Mouse (Mus musculus): ENCODE measurements around the gene Krtap26-1. TPM values are rescaled to one million over a fixed set of nuclear protein-coding genes. Genes with fewer than 3 reads are reported as not detected.

Gene Krtap26-1
- not detected for total RNA-seq (2021)
- long read RNA-seq, experiment 1, result 0 reads
- long read RNA-seq, experiment 2, result 0 reads

DNA sequence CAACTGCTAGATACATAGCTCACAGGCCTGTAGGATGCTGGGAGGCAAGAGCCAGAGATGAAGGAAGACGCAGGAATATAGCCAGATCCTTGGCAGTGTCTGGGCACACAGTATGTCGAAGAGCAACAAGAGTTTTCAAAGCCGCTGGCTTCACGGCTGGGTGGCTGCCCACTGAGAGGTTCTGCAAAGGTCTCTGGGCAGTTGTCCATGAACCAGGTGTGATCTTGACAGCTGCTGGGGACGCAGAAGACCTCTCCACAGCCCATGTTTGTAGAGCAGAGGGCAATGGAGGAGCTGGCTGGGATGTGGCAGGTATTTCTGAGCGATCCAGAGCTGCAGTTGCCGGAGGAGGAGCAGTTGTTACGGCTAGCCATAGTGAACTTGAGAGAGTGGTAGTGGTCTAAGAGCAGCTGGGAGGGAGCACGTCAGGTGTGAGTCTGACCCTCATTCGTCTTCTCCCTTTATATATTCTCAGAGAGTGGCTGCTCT lies at the start of gene Krtap26-1:
TSS of gene Krtap26-1 (minus strand) at position 439 of the 489 bp plus-strand sequence.
- DNase-seq (ENCODE audit: extremely low spot score in 1 of 2, low spot score in 2 of 2), result no peak
- TF ChIP-seq CTCF (IDR thresholded peaks at IDR 0.05), result no peak
- no peak within 1 kb of the TSS for H3K27ac ChIP-seq
- intact Hi-C loops (cut with DNase I), result no loop called here
- H3K4me3 ChIP-seq, result no peak within 1 kb of the TSS

DNA sequence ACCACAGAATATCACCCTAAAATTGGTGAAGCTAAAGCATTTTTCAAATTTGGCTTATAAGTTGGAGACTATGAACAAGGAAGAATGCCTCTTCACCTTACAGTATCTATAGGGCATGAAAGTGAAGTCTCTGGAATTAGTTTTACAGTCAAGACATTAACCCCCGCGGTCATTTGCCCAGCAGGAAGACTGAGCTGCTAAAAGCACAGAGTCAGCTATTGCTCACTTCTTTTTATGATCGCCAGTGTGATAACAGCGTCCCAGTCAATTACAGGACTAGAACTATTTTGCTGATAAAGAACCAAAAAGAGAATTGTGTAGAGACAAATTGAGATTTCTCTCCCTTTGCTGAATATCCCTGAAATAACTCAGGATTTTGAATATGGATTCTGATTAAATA lies 48.7 kb upstream of the Krtap26-1 start:
- intact Hi-C loops (cut with DNase I), result no loop called here
- no peak for TF ChIP-seq CTCF (IDR thresholded peaks at IDR 0.05)
- no peak overlapping the region for H3K4me3 ChIP-seq
- H3K27ac ChIP-seq, result no peak overlapping the region
- no peak for DNase-seq (ENCODE audit: extremely low spot score in 1 of 2, low spot score in 2 of 2)

DNA sequence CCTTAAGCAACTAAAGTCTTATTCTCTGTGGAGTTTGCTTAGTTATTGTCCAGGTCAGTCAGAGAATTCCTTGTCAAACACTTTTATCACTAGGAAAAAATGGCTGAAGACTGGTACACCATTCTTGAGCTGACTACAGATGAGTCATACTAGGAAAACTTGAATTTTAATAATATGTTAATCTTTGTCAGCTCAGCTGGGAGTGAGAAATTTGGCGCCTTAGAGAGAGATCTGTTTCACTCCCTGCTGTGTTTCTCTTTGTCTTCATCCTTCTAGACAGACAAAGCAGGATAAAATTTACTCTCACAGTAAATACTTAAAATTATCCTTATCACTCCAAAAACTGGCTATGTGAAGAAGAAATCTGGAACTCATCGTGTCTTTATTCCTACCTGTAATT lies 33.7 kb upstream of the Krtap26-1 start:
- H3K27ac ChIP-seq, result no peak overlapping the region
- no peak overlapping the region for H3K4me3 ChIP-seq
- no peak for TF ChIP-seq CTCF (IDR thresholded peaks at IDR 0.05)
- intact Hi-C loops (cut with DNase I), result no loop called here
- DNase-seq (ENCODE audit: extremely low spot score in 1 of 2, low spot score in 2 of 2), result no peak

DNA sequence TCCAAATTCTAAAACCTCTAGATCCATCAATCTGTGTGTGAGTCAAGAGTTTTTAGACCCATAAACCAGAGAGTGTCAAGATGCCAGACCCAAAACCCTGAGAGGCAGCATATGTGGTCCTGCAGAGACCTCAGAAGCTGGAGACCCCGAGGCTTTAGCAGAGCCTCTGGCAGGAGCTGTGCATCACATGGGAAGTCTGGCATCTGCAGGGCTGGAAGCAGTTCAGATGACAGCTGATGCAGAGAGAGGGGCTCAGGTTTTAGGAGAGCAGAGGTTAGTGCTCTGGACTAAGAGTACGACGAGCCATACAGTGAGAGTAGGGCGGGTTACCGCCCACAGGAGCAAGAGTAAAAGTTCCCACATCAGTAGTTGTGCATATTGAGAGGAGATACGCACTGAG lies 31.5 kb upstream of the Krtap26-1 start:
- TF ChIP-seq CTCF (IDR thresholded peaks at IDR 0.05), result no peak
- H3K4me3 ChIP-seq, result no peak overlapping the region
- intact Hi-C loops (cut with DNase I), result no loop called here

DNA sequence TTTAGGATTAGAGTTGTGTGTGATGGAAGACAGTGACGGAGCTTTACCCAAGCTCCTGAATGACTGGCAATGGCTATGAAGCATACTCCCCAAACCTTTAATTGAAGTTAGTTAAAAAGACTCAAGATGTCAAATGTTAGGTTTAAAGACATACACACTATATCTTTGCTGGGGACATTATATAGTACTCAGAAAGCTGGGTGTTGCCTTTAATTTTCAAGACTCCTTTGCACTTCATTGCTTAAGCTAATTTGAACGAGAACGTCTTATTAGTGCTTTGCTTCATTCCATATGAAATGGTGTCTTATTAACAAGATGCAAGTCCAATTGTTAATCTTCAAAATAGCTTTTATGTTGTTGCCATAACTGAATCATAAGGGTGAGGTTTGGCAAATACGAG lies 24.0 kb upstream of the Krtap26-1 start, which contains the start of gene Krtap27-1:
TSS of gene Krtap27-1 (minus strand) at position 101 of the 400 bp plus-strand sequence.
- intact Hi-C loops (cut with DNase I), result no loop called here
- no peak for DNase-seq (ENCODE audit: extremely low spot score in 1 of 2, low spot score in 2 of 2)
- Histone ChIP-seq H3K27ac (no peak within 1 kb of the TSS), H3K4me3 (no peak within 1 kb of the TSS)
- no peak for TF ChIP-seq CTCF (IDR thresholded peaks at IDR 0.05)

More for the DNA sequence above, 31.5 kb upstream of the Krtap26-1 start:
- no peak for DNase-seq (ENCODE audit: extremely low spot score in 1 of 2, low spot score in 2 of 2)
- H3K27ac ChIP-seq, result no peak overlapping the region

DNA sequence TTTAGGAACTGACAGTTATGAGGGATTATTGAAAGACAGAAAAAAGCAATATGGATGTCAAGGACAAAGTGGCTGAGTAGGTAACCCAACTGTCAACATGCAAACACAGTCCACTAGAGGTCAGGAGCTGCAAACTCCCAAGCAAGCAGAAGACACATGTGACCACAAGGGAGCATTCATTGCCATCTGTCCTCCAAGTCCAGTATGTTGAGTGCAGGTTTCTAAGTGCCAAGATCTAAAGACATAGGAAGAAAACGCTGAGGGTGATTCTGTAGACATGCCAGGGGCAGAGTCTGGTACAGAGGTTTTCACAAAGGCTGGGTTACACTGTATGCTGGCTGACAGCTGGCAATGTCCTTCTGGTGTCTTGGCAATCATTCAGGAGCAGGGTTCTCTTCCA lies 9.8 kb upstream of the Krtap26-1 start:
- intact Hi-C loops (cut with DNase I), result no loop called here
- DNase-seq (ENCODE audit: extremely low spot score in 1 of 2, low spot score in 2 of 2), result no peak
- TF ChIP-seq CTCF (IDR thresholded peaks at IDR 0.05), result no peak; the same call in 1 of the 2 replicates
- H3K4me3 ChIP-seq, result no peak overlapping the region
- H3K27ac ChIP-seq, result no peak overlapping the region

DNA sequence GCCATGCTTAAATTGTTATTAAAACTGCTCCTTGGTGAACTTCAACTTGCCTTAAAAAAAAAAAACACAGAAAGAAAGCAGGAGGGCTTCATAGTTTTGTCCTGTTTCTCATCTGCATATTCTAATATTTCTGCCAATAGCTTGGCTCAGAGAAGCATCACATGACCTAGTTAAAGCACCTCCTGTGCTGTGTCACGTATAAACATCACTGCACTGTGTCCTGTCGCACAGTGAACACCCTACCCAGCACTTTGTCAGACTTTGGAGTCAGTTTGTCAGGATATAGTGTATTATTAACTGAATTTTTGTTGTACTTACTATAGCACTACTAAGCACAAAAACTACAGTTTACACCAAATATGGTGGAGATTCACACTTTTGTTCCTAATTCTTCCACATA lies 4.4 kb upstream of the Krtap26-1 start:
- DNase-seq (ENCODE audit: extremely low spot score in 1 of 2, low spot score in 2 of 2), result no peak
- TF ChIP-seq CTCF (IDR thresholded peaks at IDR 0.05), result no peak
- intact Hi-C loops (cut with DNase I), result no loop called here
- no peak overlapping the region for H3K27ac ChIP-seq
- H3K4me3 ChIP-seq, result no peak overlapping the region

DNA sequence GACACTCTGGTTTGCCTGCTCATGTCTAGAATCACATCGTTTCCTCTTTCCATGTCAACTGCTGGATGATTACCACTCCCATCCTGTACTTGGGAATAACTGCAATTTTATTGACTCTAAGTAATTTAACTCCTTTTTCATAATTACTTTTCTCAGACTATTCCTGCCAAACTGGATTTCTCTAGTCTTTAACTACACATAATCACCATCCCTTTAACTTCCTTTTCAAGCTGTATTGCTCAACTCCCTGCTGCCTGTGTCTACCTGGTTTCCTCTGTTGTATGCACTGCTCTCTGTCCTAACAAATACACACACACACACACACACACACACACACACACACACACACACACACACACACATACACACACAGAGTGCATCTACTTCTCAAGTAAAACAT lies 3.5 kb upstream of the Krtap26-1 start:
- H3K27ac ChIP-seq, result no peak overlapping the region
- intact Hi-C loops (cut with DNase I), result no loop called here
- DNase-seq (ENCODE audit: extremely low spot score in 1 of 2, low spot score in 2 of 2), result no peak
- TF ChIP-seq CTCF (IDR thresholded peaks at IDR 0.05), result no peak
- no peak overlapping the region for H3K4me3 ChIP-seq

DNA sequence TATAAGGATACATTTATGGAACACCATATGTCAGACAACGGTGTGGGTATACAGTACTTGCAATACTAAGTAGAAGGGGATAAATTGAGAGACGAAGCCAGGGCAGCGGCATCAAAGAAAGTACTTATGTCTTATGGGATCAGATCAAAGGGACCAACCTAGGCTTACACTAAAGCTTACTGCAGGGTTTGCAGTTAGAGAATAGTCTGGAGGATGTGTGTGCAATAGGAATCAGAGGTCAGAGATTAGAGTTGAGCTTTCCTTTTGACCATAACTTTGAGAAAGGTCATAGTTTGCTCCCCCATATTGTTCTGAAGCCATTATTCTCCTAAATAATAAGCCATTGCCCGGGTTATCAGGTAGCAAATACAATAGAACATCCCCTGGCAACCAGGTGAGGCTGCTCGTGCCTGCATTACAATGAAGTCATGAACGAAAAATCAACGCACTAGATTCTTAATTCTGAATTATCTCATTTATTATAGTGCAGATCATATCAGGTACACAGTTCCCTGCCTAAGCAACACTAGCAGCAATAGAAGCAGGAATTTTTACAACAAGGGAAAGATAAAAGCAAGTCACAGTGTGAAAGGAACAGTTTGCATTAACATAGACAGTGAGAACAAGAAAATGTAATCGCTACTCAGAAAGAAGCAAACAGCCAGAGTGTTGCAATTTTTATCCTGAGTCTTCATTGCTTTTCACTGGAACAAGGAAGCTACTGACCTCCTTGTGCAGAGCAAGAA lies 1.1 kb downstream of the Krtap26-1 start:
- Histone ChIP-seq H3K4me3 (no peak overlapping the region), H3K27ac (no peak overlapping the region)
- no peak for TF ChIP-seq CTCF (IDR thresholded peaks at IDR 0.05)
- no peak for DNase-seq (ENCODE audit: extremely low spot score in 1 of 2, low spot score in 2 of 2)
- intact Hi-C loops (cut with DNase I), result no loop called here

DNA sequence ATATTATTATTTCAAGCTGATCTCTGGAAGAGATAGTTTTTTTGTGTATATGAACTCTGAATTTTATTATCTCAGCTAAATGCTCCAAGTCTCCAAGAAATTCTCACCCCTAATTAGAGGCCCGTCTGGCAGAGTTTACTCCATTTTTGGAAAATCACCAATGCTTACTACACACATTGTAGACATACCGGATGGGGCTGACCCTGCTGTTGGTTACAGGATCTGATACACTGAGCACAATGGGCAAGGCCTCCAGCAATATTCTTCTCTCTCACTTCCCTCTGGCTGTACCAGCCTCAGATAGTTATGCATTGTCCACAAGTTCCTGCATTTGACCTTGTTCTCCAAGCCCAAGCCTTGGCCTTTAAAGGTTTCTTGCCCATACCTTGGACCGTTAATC lies 7.5 kb downstream of the Krtap26-1 start:
- intact Hi-C loops (cut with DNase I), result no loop called here
- no peak overlapping the region for H3K27ac ChIP-seq
- DNase-seq (ENCODE audit: extremely low spot score in 1 of 2, low spot score in 2 of 2), result no peak
- H3K4me3 ChIP-seq, result no peak overlapping the region
- TF ChIP-seq CTCF (IDR thresholded peaks at IDR 0.05), result no peak

DNA sequence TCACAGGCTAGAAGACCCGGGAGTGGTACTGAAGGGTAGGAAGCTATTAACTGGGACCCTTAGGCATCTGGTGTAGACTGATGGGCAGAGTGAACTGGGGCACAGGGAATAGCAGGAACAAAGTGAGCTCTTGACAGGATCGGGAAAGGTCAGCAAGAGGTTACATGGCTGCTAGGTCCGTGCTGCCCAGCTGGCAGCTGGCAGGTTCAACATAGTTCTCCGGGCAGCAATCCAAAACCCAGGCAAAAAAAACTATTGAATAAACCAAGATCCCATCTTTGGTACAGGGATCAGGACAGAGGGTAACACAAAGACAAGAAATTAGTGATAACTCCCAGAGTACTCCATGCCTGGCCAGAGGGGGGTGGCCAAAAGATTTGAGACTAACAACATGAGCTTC lies 12.5 kb downstream of the Krtap26-1 start:
- no peak for TF ChIP-seq CTCF (IDR thresholded peaks at IDR 0.05)
- DNase-seq (ENCODE audit: extremely low spot score in 1 of 2, low spot score in 2 of 2), result no peak
- no peak overlapping the region for H3K4me3 ChIP-seq
- no peak overlapping the region for H3K27ac ChIP-seq
- intact Hi-C loops (cut with DNase I), result no loop called here

DNA sequence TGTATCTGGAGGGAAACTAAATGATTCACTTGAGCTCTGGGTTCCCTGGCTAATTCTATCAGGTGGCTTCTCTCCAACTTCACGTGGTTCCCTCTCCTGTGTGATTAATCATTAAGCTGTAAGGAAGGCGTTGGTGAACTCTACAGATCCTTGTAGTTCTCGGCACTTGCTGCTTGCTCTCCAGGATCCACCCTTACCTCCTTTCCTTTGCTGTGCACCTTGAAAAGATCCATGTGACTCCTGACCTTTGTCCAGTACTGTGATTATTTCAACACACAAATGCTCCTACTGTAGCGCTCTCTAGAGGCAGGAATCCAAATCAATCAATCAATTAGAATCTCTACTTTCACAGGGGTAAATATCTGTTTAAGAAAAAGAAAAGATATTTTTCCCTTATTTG lies 16.1 kb downstream of the Krtap26-1 start:
- no peak for DNase-seq (ENCODE audit: extremely low spot score in 1 of 2, low spot score in 2 of 2)
- H3K4me3 ChIP-seq, result no peak overlapping the region
- no peak for TF ChIP-seq CTCF (IDR thresholded peaks at IDR 0.05)
- no peak overlapping the region for H3K27ac ChIP-seq
- intact Hi-C loops (cut with DNase I), result no loop called here

DNA sequence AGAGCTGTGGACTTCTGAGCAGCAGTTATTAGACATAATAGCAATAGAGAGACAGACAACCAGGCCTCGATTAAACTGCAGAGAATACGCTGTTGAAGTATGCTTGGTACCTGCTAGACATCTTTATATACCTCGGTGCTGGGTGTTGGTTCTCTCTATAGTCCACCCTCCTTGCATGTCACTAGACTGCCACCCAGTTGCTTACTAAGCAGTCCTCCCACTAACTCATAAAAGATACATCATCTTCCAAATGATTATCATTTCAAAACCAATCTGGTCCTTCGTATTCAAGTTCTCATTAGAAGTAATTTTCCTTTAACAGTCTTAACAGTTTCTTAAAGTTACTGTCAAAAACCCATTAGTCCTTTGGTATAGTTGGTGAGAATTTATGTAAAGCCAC lies 20.0 kb downstream of the Krtap26-1 start, which contains the start of gene 2310079G19Rik:
TSS of gene 2310079G19Rik (minus strand) at position 101 of the 400 bp plus-strand sequence.
- no peak for DNase-seq (ENCODE audit: extremely low spot score in 1 of 2, low spot score in 2 of 2)
- intact Hi-C loops (cut with DNase I), result no loop called here

More for the DNA sequence above, 20.0 kb downstream of the Krtap26-1 start, which contains the start of gene 2310079G19Rik:
- Histone ChIP-seq H3K27ac (no peak within 1 kb of the TSS), H3K4me3 (no peak within 1 kb of the TSS)
- TF ChIP-seq CTCF (IDR thresholded peaks at IDR 0.05), result no peak
